Mouse (Mus musculus) E14TG2a.4 (cell line): ENCODE data around the gene Map2k3.
"Not testable (repeated sequence)": the region's sequence is repeated elsewhere in the genome, so short reads cannot be mapped to it uniquely, and the experiment has no call there.

Source experiments
- CTCF ChIP-seq: conservative IDR thresholded peaks from 2 replicates; pipeline ENCODE4 v1.5.1; 2014; ENCODE audit warnings: low read length
- POU5F1 ChIP-seq: IDR thresholded peaks from 2 replicates; pipeline ENCODE4 v1.6.1; 2014; ENCODE audit warnings: low read length, borderline replicate concordance

GRCm38 (mm10) chr11:60886986-60887385 is 44.8 kb upstream of the Map2k3 start:
- TF ChIP-seq CTCF, POU5F1: not testable (repeated sequence)
